Mouse (Mus musculus): ENCODE measurements around the gene Gm43064. TPM values are rescaled to one million over a fixed set of nuclear protein-coding genes. Genes with fewer than 3 reads are reported as not detected.
A peak's percentile ranks its signal among the peaks of the same experiment; 100 is the strongest.

Gm43064 gene
- polyA plus RNA-seq (2015; fragmentation: Nextera tagmentation; extraction: Ambion mirVana): 0.41 and 0.52 TPM in 2 replicates

DNA sequence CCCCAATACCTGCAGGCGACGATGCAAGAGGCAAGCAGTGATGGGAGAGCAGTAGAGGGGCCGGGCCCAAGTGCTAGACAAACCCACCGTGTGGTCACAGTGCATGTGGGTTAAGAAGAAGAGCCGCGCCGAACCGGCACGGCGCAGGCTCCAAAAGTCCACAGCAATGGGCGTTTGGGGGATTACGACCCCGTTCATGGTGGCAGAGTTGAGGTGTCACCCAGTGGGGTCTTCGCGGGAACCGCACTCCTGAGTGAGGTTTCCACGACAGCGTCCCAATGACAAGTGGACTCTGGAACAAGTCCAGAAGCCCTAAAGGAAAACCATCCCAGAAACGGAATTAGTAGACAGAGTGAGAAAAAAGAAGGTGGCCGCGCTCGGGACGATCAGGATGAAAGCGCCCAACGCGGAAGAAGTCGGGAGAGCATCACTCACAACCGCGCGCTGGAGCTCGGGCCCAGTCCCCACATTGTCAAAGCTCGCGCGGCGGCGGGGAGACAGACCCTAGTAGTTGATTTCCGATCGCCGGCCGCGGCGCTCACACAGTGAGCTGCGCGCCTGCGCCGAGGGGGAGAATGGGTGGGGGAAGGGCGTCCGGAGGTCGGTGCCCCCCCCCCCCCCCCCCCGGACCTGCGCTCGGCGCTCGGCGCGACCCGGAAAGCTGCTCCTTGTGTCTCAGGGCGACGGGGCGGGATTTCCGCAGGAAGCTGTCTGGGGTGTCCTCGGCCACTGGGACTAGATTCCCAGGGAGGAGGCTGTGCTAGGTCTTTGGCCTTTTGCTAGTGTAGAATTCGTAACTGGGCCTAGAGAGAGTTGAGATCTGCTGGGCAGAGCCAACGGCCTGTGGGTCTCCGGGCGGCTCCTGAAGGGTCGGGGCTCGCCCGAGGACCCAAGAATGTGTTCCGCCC lies at the start of gene Gm43064, which contains the start of the genes Dclre1b and Ap4b1:
TSS of gene Gm43064 (plus strand) at position 683 of the 908 bp plus-strand sequence.
TSS of gene Dclre1b (minus strand) at position 554 of the 908 bp plus-strand sequence.
TSS of gene Ap4b1 (plus strand) at position 630 of the 908 bp plus-strand sequence.
- Histone ChIP-seq H3K9ac (peak within 1 kb of the TSS; percentile 88), H3K27me3 (no peaks in the 10 kb centered on the region), H3K4me1 (replicated peaks) (peaks cover 16% of the 10 kb centered on the region), H3K9me3 (no peaks in the 10 kb centered on the region), H3K36me3 (peaks cover 14% of the 10 kb centered on the region), H3K4me2 (peak within 1 kb of the TSS; percentile 87), H3K27ac (replicated peaks) (peak within 1 kb of the TSS; percentile 94), H3K4me3 (peak within 1 kb of the TSS; percentile 95)
- peak; percentile 98 for ATAC-seq (ENCODE audit: low FRiP score, low read depth)
- under 1% methylated on average over 55 of the region's 70 CpGs for WGBS

DNA sequence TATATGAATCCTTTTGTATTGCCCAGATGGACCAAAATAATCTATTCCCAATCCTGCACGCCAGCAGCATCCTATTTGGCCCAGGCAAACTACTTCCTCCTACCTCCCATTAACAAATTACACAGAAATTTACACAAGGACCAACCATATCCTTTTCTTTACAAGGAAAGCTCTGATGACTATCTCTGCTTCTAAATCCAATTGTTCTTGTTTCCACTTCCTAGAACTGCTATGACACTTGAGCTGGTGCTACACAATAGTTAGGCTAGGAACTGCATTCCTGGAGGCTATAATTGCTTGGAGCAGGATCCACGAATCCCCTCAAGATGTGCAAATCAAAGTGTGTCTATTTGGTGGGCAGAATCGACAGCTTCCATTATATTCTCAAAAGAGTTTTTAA lies 42.6 kb upstream of the Gm43064 start:
- WGBS: 71% methylated on average over 3 of the region's 3 CpGs
- peaks cover 3% of the 10 kb centered on the region; the same call in 1 of the 2 replicates for H3K4me1 ChIP-seq (replicated peaks)
- H3K27ac ChIP-seq (replicated peaks): no peak overlapping the region
- H3K9ac ChIP-seq: no peak overlapping the region
- no peak overlapping the region for H3K4me3 ChIP-seq
- ATAC-seq (ENCODE audit: low FRiP score, low read depth): no peak
- no peaks in the 10 kb centered on the region for H3K27me3 ChIP-seq
- H3K4me2 ChIP-seq: no peak overlapping the region
- no peaks in the 10 kb centered on the region for H3K9me3 ChIP-seq
- peaks cover 30% of the 10 kb centered on the region for H3K36me3 ChIP-seq

DNA sequence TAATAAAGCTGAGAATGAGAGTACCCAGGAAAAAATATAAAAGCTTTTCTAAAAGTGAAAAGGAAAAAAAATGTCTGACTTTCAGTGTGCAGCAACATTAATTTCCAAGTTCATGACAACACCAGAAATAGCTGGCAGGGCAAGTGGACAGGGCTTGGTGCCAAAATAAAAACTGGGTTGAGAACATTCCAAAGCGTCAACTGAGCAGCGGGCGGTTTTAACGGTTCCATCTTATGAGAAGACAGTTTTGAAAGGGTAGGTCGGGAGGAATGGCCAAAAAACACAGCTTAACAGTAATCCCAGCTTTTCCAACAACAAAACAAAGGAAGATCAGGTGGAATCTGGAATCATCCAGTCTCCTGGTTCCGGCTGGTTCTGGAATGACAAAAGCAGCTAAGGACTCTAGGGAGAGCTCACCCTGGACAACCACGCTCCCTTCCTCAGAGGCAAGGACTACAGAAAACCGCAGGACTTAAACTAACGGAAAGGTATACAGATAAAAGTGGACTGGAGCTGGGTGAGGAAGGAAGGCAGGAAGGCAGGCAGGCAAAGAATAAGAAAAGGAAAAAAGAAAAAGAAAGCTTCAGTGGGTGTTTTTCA lies 37.7 kb upstream of the Gm43064 start:
- WGBS: 69% methylated on average over 9 of the region's 9 CpGs
- H3K36me3 ChIP-seq: peaks cover 10% of the 10 kb centered on the region
- H3K9ac ChIP-seq: no peak overlapping the region
- no peak for ATAC-seq (ENCODE audit: low FRiP score, low read depth)
- H3K4me1 ChIP-seq (replicated peaks): peaks cover 12% of the 10 kb centered on the region; the same call in 1 of the 2 replicates
- H3K27ac ChIP-seq (replicated peaks): 0 out of 2 replicates have a peak overlapping the region, but pooled peaks have one; percentile 17
- H3K4me3 ChIP-seq: no peak overlapping the region
- no peaks in the 10 kb centered on the region for H3K27me3 ChIP-seq
- no peaks in the 10 kb centered on the region for H3K9me3 ChIP-seq
- H3K4me2 ChIP-seq: no peak overlapping the region

DNA sequence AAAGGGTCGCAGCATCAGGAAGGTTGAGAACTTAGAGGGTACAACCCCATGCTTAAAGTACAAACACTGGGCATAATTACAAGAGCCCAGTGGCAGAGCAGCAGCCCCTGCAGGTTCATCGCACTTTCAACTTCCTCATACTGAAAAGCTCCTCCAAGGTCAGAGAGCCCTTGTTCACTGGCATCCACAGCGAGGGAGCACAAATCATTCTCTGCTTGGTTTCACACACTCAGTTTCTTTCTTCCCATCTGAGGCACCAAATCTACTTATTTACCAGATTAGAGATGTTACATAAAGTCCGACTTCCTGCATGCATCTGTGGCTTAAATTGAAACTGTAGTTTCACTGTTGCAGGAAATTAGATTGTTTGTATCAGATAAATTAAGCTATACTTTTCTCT lies 36.5 kb upstream of the Gm43064 start:
- H3K27me3 ChIP-seq: no peaks in the 10 kb centered on the region
- WGBS: 78% methylated on average over 4 of the region's 4 CpGs
- no peak for ATAC-seq (ENCODE audit: low FRiP score, low read depth)
- H3K27ac ChIP-seq (replicated peaks): no peak overlapping the region
- H3K4me1 ChIP-seq (replicated peaks): peaks cover 12% of the 10 kb centered on the region; the same call in 1 of the 2 replicates
- H3K9ac ChIP-seq: no peak overlapping the region
- H3K36me3 ChIP-seq: peaks cover 20% of the 10 kb centered on the region
- no peak overlapping the region for H3K4me2 ChIP-seq
- H3K9me3 ChIP-seq: no peaks in the 10 kb centered on the region
- no peak overlapping the region for H3K4me3 ChIP-seq

DNA sequence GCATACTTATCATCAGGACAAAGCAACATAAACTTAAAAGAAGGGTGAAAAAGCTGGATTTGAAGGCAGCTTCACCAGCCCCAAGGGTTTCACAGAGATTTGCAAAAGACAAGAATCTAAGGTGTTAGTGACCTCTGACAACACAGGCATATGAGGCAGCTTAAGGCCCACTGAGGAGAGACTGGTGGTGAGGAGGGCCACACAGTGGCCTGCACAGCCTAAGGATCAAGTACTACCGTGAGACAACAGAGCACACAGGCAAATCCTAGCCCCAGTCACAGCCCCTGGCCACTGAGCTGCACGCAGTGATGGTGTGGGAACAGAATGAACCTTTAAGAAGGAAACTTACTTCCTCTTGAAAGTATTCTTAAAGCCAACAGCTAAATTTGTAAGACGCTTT lies 35.9 kb upstream of the Gm43064 start:
- no peak overlapping the region for H3K4me3 ChIP-seq
- no peaks in the 10 kb centered on the region for H3K27me3 ChIP-seq
- H3K4me2 ChIP-seq: no peak overlapping the region
- no peak for ATAC-seq (ENCODE audit: low FRiP score, low read depth)
- H3K9ac ChIP-seq: no peak overlapping the region
- H3K9me3 ChIP-seq: no peaks in the 10 kb centered on the region
- H3K4me1 ChIP-seq (replicated peaks): peaks cover 12% of the 10 kb centered on the region; the same call in 1 of the 2 replicates
- 0 out of 2 replicates have a peak overlapping the region, but pooled peaks have one; percentile 15 for H3K27ac ChIP-seq (replicated peaks)
- H3K36me3 ChIP-seq: peaks cover 17% of the 10 kb centered on the region
- 84% methylated on average over 3 of the region's 3 CpGs for WGBS

DNA sequence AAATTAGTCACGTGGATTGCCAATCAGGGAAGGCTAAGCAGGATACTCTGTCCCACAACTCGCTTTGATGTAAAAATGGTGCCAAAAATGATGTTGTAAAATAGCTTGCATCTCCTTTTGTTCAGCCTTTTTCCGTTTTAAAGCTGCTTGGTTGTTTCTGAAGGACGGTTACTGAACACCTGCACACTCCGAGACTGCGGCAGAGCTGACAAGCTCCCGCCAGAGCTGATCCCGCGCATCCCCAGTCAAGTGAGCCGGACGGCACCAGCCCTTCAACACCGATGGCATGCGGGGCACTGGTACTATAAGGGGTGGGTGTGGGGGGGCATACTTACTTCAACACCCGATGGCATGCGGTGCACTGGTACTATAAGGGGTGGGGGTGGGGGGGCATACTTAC lies 35.4 kb upstream of the Gm43064 start:
- H3K27me3 ChIP-seq: no peaks in the 10 kb centered on the region
- H3K36me3 ChIP-seq: peaks cover 16% of the 10 kb centered on the region
- H3K4me1 ChIP-seq (replicated peaks): peaks cover 12% of the 10 kb centered on the region; the same call in 1 of the 2 replicates
- H3K9ac ChIP-seq: no peak overlapping the region
- 88% methylated on average over 15 of the region's 15 CpGs for WGBS
- no peaks in the 10 kb centered on the region for H3K9me3 ChIP-seq
- no peak overlapping the region for H3K4me3 ChIP-seq
- no peak overlapping the region for H3K4me2 ChIP-seq
- H3K27ac ChIP-seq (replicated peaks): no peak overlapping the region
- 0 out of 2 replicates have a peak, but pooled peaks have one; percentile 42 for ATAC-seq (ENCODE audit: low FRiP score, low read depth)

DNA sequence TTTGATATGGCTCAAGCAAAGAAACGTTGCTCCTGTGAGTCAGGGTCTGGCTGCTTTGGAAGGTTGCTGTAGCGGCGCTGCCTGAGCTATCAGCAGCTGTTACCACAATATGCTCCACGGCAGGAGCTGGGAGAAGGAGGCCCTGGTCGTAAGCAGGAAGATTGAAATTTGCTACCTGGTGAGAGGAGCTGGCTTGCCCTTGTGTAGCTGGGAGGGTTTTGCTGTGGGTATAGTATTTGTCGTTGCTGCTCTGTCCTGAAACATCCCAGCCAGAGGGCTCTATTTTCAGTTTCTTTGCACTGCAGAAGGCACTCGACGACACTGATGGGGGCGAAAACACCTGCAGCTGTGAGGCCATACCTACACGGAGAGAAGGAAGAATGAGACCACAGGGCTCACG lies 31.4 kb upstream of the Gm43064 start:
- H3K27me3 ChIP-seq: no peaks in the 10 kb centered on the region

DNA sequence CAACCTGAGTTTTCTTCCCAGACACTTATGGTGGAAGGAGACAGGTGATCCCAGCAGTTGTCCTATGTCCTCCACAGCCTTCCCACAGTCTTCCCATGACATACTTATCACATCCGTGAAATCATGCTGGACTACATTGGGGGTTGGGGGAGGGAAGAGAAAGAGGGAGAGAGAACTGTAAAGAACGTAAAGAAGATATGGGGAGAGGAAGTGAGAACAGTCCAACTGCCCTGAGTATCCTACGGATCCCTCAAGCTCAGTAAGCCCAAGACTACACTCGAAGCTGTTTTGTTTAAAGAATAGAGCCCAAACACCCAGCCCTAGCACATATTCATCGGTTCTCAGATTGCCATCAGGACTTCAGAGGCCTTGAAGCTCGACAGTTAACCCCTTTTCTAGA lies 30.7 kb upstream of the Gm43064 start:
- Histone ChIP-seq H3K9ac (no peak overlapping the region), H3K9me3 (no peaks in the 10 kb centered on the region), H3K27ac (replicated peaks) (no peak overlapping the region), H3K36me3 (peaks cover 11% of the 10 kb centered on the region), H3K4me2 (no peak overlapping the region), H3K4me1 (replicated peaks) (no peaks in the 10 kb centered on the region), H3K27me3 (no peaks in the 10 kb centered on the region), H3K4me3 (no peak overlapping the region)
- ATAC-seq (ENCODE audit: low FRiP score, low read depth): no peak
- 89% methylated on average over 6 of the region's 6 CpGs for WGBS

More for the DNA sequence above, 31.4 kb upstream of the Gm43064 start:
- no peaks in the 10 kb centered on the region for H3K9me3 ChIP-seq
- 82% methylated on average over 11 of the region's 11 CpGs for WGBS
- no peak for ATAC-seq (ENCODE audit: low FRiP score, low read depth)
- H3K27ac ChIP-seq (replicated peaks): no peak overlapping the region
- H3K4me2 ChIP-seq: no peak overlapping the region
- H3K4me1 ChIP-seq (replicated peaks): peaks cover 4% of the 10 kb centered on the region; the same call in 1 of the 2 replicates
- H3K4me3 ChIP-seq: no peak overlapping the region
- no peak overlapping the region for H3K9ac ChIP-seq
- H3K36me3 ChIP-seq: peaks cover 11% of the 10 kb centered on the region

DNA sequence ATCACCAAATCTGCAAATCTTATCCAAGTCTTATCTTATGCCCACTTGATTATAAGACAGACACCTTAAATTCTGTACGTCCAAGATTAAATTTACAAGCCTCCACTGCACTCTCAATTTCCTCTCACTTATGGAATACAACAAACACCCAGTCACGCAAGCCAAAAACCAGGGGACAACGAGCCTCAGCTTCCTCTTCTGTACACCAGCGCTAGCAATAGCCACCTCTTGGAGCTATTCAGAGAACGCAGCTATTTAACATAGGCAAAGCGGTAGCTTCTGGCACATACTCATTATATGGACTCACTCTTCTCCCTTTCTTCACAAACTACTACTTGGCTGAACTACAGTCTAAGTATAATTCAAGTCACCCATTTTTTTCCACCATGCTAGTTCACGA lies 30.2 kb upstream of the Gm43064 start:
- Histone ChIP-seq H3K4me1 (replicated peaks) (no peaks in the 10 kb centered on the region), H3K4me3 (no peak overlapping the region), H3K9ac (no peak overlapping the region), H3K27ac (replicated peaks) (no peak overlapping the region), H3K27me3 (no peaks in the 10 kb centered on the region), H3K36me3 (peaks cover 11% of the 10 kb centered on the region), H3K9me3 (no peaks in the 10 kb centered on the region), H3K4me2 (no peak overlapping the region)
- WGBS: 77% methylated on average over 7 of the region's 7 CpGs
- no peak for ATAC-seq (ENCODE audit: low FRiP score, low read depth)

DNA sequence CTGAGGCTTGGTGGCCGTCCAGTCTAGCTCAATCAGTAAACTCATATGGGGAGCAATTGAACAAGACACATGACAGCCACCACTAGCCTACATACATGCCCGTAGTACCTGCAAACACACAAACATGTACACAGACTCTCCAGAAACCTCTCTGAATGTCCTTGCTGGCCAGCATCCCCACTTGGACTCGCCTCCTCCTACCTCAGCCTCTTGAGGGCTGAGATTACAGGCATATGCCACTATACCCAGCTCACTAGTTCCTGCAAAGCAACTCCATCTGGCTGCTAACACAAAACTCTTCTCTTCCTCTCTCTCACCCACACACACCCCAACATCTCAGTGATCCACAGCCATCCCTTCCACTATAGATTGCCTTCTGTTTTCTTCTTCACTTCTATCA lies 29.1 kb upstream of the Gm43064 start:
- Histone ChIP-seq H3K27ac (replicated peaks) (no peak overlapping the region), H3K36me3 (peaks cover 11% of the 10 kb centered on the region), H3K9ac (no peak overlapping the region), H3K4me3 (no peak overlapping the region), H3K27me3 (no peaks in the 10 kb centered on the region), H3K9me3 (no peaks in the 10 kb centered on the region), H3K4me2 (no peak overlapping the region), H3K4me1 (replicated peaks) (no peaks in the 10 kb centered on the region)
- 95% methylated on average over 3 of the region's 3 CpGs for WGBS
- no peak for ATAC-seq (ENCODE audit: low FRiP score, low read depth)

DNA sequence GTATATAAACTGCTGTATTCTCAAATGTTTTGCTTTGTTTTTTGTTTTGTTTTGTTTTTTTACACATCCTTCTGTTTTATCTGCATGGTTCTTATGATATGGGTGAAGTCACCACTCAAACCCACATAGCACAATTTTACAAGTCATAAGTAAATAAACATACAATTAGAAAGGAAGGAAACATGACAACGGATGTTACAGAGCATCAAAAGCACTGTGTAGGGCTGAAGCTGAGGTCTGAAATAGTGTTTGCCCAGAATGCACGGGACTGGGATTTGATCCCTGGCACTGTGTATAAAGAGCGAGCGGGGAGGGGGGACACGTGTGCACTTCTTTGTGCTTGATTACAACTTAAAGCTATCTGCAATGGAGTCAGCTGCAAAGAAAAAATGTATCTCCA lies 28.6 kb upstream of the Gm43064 start:
- ATAC-seq (ENCODE audit: low FRiP score, low read depth): no peak
- Histone ChIP-seq H3K4me1 (replicated peaks) (no peaks in the 10 kb centered on the region), H3K9me3 (no peaks in the 10 kb centered on the region), H3K36me3 (peaks cover 11% of the 10 kb centered on the region), H3K4me2 (no peak overlapping the region), H3K27ac (replicated peaks) (no peak overlapping the region), H3K4me3 (no peak overlapping the region), H3K27me3 (no peaks in the 10 kb centered on the region), H3K9ac (no peak overlapping the region)
- 75% methylated on average over 5 of the region's 5 CpGs for WGBS
